In genomic region chr1:135787799-135788198, GRCm38 (mm10) we compare ENCODE assay signal across 8 mouse cellular contexts. TPM values are rescaled to one million over a fixed set of nuclear protein-coding genes. Genes with fewer than 3 reads are reported as not detected.
DNase-seq lines count a peak whose midpoint lies in the region; ATAC-seq lines count a peak whose summit lies in the region.

No protein-coding gene starts in this region.

- DNase-seq in cerebellum, adult 11 months, result peak; percentile 24
- DNase-seq in adipocyte (ENCODE audit: low spot score), result peak; percentile 91
- DNase-seq in embryo, embryonic 11 days, result peak; percentile 83
- peak; percentile 59 to 66 for DNase-seq in heart, adult 9 months (ENCODE audit: low spot score in 2 of 2)
- peak; percentile 85 to 90 for DNase-seq in kidney, postnatal 4 days
- peak; percentile 55 for DNase-seq in spleen, adult 12 weeks (ENCODE audit: low spot score)

- no peak for ATAC-seq in cerebellum, adult (ENCODE audit: insufficient number of reproducible peaks, low FRiP score, low TSS enrichment)
- ATAC-seq in megakaryocyte-erythroid progenitor cell, adult 5-6 weeks (replicated peaks; ENCODE audit: low FRiP score, low TSS enrichment, poor library complexity, severe bottlenecking), result peak; percentile 69

RNA-seq across cellular contexts. Expression of gene Tnni1, which starts 8.6 kb away (rescaled TPM):
- total RNA-seq in megakaryocyte-erythroid progenitor cell, adult 5-6 weeks (2014; fragmentation: Nextera tagmentation), result 5.4 TPM in 1 of 2 replicates, not detected in the other
- total RNA-seq in megakaryocyte-erythroid progenitor cell, adult 5-6 weeks (2017), result 0.46 TPM in 1 of 2 replicates, not detected in the other

RNA-seq across cellular contexts. Expression of gene Phlda3, which starts 21.9 kb away (rescaled TPM):
- total RNA-seq in megakaryocyte-erythroid progenitor cell, adult 5-6 weeks (2014; fragmentation: Nextera tagmentation), result 1.8 and 7.6 TPM in 2 replicates
- total RNA-seq in megakaryocyte-erythroid progenitor cell, adult 5-6 weeks (2017), result 0.94 and 2.1 TPM in 2 replicates

RNA-seq across cellular contexts. Expression of gene Lad1, which starts 30.6 kb away (rescaled TPM):
- total RNA-seq in megakaryocyte-erythroid progenitor cell, adult 5-6 weeks (2014; fragmentation: Nextera tagmentation), result not detected in 2 replicates
- not detected in 2 replicates for total RNA-seq in megakaryocyte-erythroid progenitor cell, adult 5-6 weeks (2017)

RNA-seq across cellular contexts. Expression of gene Tnnt2, which starts 48.4 kb away (rescaled TPM):
- total RNA-seq in megakaryocyte-erythroid progenitor cell, adult 5-6 weeks (2014; fragmentation: Nextera tagmentation), result 1.4 TPM in 1 of 2 replicates, not detected in the other
- total RNA-seq in megakaryocyte-erythroid progenitor cell, adult 5-6 weeks (2017), result not detected in 2 replicates

Comparison
In these comparisons a context has a peak if more than half of its experiments do, and no peak if none do; other contexts are left out.
1. DNase-seq: peak in every context shown above with its lines; median percentile 91 in adipocyte; 88 in kidney, postnatal 4 days; 83 in embryo, embryonic 11 days; 62 in heart, adult 9 months; 55 in spleen, adult 12 weeks; 24 in cerebellum, adult 11 months.